Mouse (Mus musculus) G1E (cell line): Measurements from ENCODE around the gene Leo1.

ENCODE experiments used
- CTCF ChIP-seq: IDR thresholded peaks from 2 replicates; pipeline ENCODE4 v1.5.1; 2012; ENCODE audit warnings: low read depth, low read length, inconsistent platforms, mixed read lengths
- GATA1 ChIP-seq: IDR thresholded peaks from 2 replicates; pipeline ENCODE4 v1.6.1; 2012; ENCODE audit warnings: borderline replicate concordance, low read length, inconsistent platforms, mixed read lengths
- GATA2 ChIP-seq: IDR thresholded peaks from 2 replicates; pipeline ENCODE4 v1.6.1; 2012; ENCODE audit warnings: low read depth, low read length, inconsistent platforms, borderline replicate concordance

GRCm38 (mm10) chr9:75393251-75393650 is 48.1 kb upstream of the Leo1 start:
- TF ChIP-seq CTCF = no peak
- no peak for TF ChIP-seq GATA1
- no peak for TF ChIP-seq GATA2
